Mouse (Mus musculus) neural tube, embryonic 14.5 days (tissue): Measurements from ENCODE around the gene Vmn1r217. TPM values are rescaled to one million over a fixed set of nuclear protein-coding genes. Genes with fewer than 3 reads are reported as not detected.

Experiments
- ATAC-seq: fragments of 200-750 bp; cut with Nextera tagmentation; 2 replicates; pipeline ENCODE4 v1.8.0; 2017; ENCODE audit warnings: low read depth, mild to moderate bottlenecking, moderate TSS enrichment, moderate library complexity
- H3K27ac ChIP-seq: fragments of 300-500 bp; sonication (generic); 2 replicates; pipeline ENCODE4 v1.5.1; 2014; ENCODE audit warnings: low read depth, mild to moderate bottlenecking, control low read depth, low read length, moderate library complexity, mixed read lengths
- H3K27me3 ChIP-seq: fragments of 300-500 bp; sonication (generic); 2 replicates; pipeline ENCODE4 v1.6.1; 2014; ENCODE audit warnings: low read length; ENCODE audit not compliant: control insufficient read depth, insufficient read depth
- H3K36me3 ChIP-seq: fragments of 300-500 bp; sonication (generic); 2 replicates; pipeline ENCODE4 v1.6.1; 2014; ENCODE audit warnings: low read length, mixed read lengths; ENCODE audit not compliant: control insufficient read depth, insufficient read depth
- H3K4me1 ChIP-seq: fragments of 300-500 bp; sonication (generic); 2 replicates; pipeline ENCODE4 v1.6.1; 2014; ENCODE audit warnings: low read length; ENCODE audit not compliant: control insufficient read depth, insufficient read depth
- H3K4me2 ChIP-seq: fragments of 300-500 bp; sonication (generic); 2 replicates; pipeline ENCODE4 v1.6.1; 2014; ENCODE audit warnings: mild to moderate bottlenecking, low read depth, low read length, control low read depth
- H3K4me3 ChIP-seq: fragments of 300-500 bp; sonication (generic); 2 replicates; pipeline ENCODE4 v1.5.1; 2014; ENCODE audit warnings: low read depth, low read length, control low read depth, mixed read lengths
- H3K9ac ChIP-seq: fragments of 300-500 bp; sonication (generic); replicated peaks from 2 replicates; pipeline ENCODE4 v1.6.1; 2014; ENCODE audit warnings: low read depth, mild to moderate bottlenecking, control low read depth, low read length, mixed read lengths
- H3K9me3 ChIP-seq: fragments of 300-500 bp; sonication (generic); 2 replicates; pipeline ENCODE4 v1.6.1; 2016; ENCODE audit warnings: low read length; ENCODE audit not compliant: control insufficient read depth
- WGBS: fragments of 180-500 bp; shearing (Covaris S2); extraction: QIAGEN DNeasy Blood & Tissue Kit; methylation state at CpG from one replicate; pipeline ENCODE4 v1.1.7; 2014; 5-methylcytosine and 5-hydroxymethylcytosine counted together
- polyA plus RNA-seq: library from polyadenylated mRNA; unstranded; fragments of >200 nt; fragmentation: Nextera tagmentation; extraction: Ambion mirVana; gene quantifications from 2 replicates; pipeline ENCODE4 v1.2.1, GENCODE M21; 2014

Gene Vmn1r217
- polyA plus RNA-seq, 1 experiment from 2014 or later, result not detected

- no peak for ATAC-seq
- 89% methylated on average over 2 of the region's 2 CpGs for WGBS
- no peak overlapping the region for H3K4me2 ChIP-seq
Observed at GRCm38 (mm10) chr13:23069312-23069711, 48.7 kb downstream of the Vmn1r217 start.

GRCm38 (mm10) chr13:23067725-23068124, 50.3 kb downstream of the Vmn1r217 start, which contains the start of gene Vmn1r215:
Vmn1r215 (plus strand) TSS chr13:23068025.
- H3K27ac ChIP-seq, result no peak within 1 kb of the TSS
- no peaks in the 10 kb centered on the region for H3K4me1 ChIP-seq
- H3K36me3 ChIP-seq, result no peaks in the 10 kb centered on the region
- H3K4me3 ChIP-seq, result no peak within 1 kb of the TSS
- no peak within 1 kb of the TSS for H3K4me2 ChIP-seq
- no peak for ATAC-seq
- WGBS, result 74% methylated on average over 1 of the region's 1 CpGs
- H3K9ac ChIP-seq, result no peak within 1 kb of the TSS
- no peaks in the 10 kb centered on the region for H3K9me3 ChIP-seq
- H3K27me3 ChIP-seq, result no peaks in the 10 kb centered on the region

More at GRCm38 (mm10) chr13:23069312-23069711, 48.7 kb downstream of the Vmn1r217 start:
- H3K4me3 ChIP-seq, result no peak overlapping the region
- no peak overlapping the region for H3K27ac ChIP-seq
- H3K9me3 ChIP-seq, result no peaks in the 10 kb centered on the region
- no peaks in the 10 kb centered on the region for H3K27me3 ChIP-seq
- no peak overlapping the region for H3K9ac ChIP-seq
- H3K4me1 ChIP-seq, result no peaks in the 10 kb centered on the region
- H3K36me3 ChIP-seq, result no peaks in the 10 kb centered on the region

DNA sequence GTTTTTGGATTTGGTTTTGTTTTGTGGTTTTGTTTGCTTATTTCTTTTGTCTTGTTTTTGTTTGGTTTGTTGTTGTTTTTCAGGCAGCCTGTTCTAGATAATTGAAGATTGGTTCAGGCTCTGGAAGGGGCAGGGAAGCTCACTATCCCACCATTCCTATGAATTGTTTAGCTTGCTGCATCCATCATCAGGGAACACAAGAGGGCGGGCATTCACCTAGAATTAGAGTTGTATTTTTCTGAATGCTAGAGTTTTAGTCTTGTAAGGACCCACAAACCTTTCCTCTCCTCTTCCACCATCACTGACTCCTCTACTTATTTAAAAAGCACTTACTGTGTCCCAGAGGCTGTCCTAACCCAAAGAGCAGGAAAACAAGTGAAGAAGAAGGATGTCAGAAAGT, 60.2 kb downstream of the Vmn1r217 start:
- Histone ChIP-seq H3K36me3 (no peaks in the 10 kb centered on the region), H3K27ac (no peak overlapping the region), H3K9ac (no peak overlapping the region), H3K4me3 (no peak overlapping the region), H3K9me3 (no peaks in the 10 kb centered on the region), H3K27me3 (no peaks in the 10 kb centered on the region), H3K4me1 (no peaks in the 10 kb centered on the region), H3K4me2 (no peak overlapping the region)
- no peak for ATAC-seq
- 52% methylated on average over 1 of the region's 1 CpGs for WGBS

Other genes with a start within 250 kb of the Vmn1r217 start
- gene Vmn1r212, start 234.0 kb downstream of the Vmn1r217 start, polyA plus RNA-seq, result not detected in 2 replicates
- gene Vmn1r213, start 110.6 kb downstream of the Vmn1r217 start, polyA plus RNA-seq, result not detected in 2 replicates
- not detected in 2 replicates for gene Vmn1r214, start 87.8 kb downstream of the Vmn1r217 start, polyA plus RNA-seq
- gene Vmn1r215, start 50.2 kb downstream of the Vmn1r217 start, polyA plus RNA-seq, result not detected in 2 replicates
- not detected in 2 replicates for gene Vmn1r218, start 14.9 kb upstream of the Vmn1r217 start, polyA plus RNA-seq
- not detected in 2 replicates for gene Vmn1r219, start 41.1 kb upstream of the Vmn1r217 start, polyA plus RNA-seq
- gene Vmn1r220, start 69.7 kb upstream of the Vmn1r217 start, polyA plus RNA-seq, result not detected in 2 replicates
- not detected in 2 replicates for gene Vmn1r221, start 95.9 kb upstream of the Vmn1r217 start, polyA plus RNA-seq
- gene Vmn1r222, start 117.7 kb upstream of the Vmn1r217 start, polyA plus RNA-seq, result not detected in 2 replicates
- not detected in 2 replicates for gene Vmn1r223, start 128.9 kb upstream of the Vmn1r217 start, polyA plus RNA-seq